Mouse (Mus musculus): ENCODE data around the gene Apol7b. TPM values are rescaled to one million over a fixed set of nuclear protein-coding genes. Genes with fewer than 3 reads are reported as not detected.

The Apol7b gene
- polyA plus RNA-seq, 1 experiment from 2014 or later, result not detected

DNA sequence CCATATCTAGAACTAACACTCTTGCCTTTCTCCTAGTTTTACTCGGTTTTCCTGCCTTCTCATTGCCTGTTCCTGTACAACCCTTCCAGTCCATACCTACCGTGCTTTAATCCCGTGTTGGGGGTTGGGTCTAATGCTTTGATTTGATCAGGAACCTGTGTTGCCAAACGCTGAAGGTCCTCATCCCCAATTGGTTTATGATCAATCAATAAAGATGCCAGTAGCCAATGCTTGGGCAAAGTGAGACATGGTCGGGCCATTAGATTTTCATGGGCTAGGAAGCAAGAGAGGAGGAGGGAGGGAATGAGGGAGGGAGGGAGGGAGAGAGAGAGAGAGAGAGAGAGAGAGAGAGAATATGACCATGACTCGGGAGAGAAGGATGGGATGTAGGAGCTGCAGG is 65.8 kb downstream of the Apol7b start:
- no peak overlapping the region for H3K9ac ChIP-seq
- H3K4me1 ChIP-seq, result no peaks in the 10 kb centered on the region
- WGBS, result 85% methylated on average over 6 of the region's 6 CpGs
- no peaks in the 10 kb centered on the region for H3K36me3 ChIP-seq (replicated peaks)
- H3K4me2 ChIP-seq, result no peak overlapping the region
- H3K9me3 ChIP-seq, result no peaks in the 10 kb centered on the region
- H3K27me3 ChIP-seq (replicated peaks), result no peaks in the 10 kb centered on the region
- no peak overlapping the region for H3K27ac ChIP-seq
- no peak overlapping the region for H3K4me3 ChIP-seq
- ATAC-seq (replicated peaks), result no peak

DNA sequence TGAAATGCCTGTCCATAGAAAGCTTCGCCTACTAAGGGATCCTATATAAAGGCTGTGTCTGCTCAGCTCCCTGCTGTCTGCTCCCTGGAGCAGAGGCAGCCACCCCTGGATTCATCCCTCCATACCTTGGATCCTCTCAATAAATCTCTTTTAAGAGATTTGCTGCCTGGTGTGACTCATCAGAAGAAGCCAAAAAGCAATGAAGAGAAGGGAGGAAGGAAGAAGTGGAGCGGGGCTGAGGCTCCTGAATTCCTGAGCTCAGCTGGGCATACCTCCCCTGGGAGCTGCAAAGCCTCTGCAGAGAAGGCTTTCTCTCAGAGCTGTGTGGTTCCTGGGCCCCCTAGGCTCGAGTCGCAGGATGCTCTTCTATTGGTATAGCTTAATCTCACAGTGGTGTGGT is 67.4 kb downstream of the Apol7b start:
- H3K27ac ChIP-seq, result no peak overlapping the region
- H3K27me3 ChIP-seq (replicated peaks), result no peaks in the 10 kb centered on the region
- no peak for ATAC-seq (replicated peaks)
- no peaks in the 10 kb centered on the region for H3K36me3 ChIP-seq (replicated peaks)
- no peak overlapping the region for H3K9ac ChIP-seq
- no peak overlapping the region for H3K4me2 ChIP-seq
- H3K9me3 ChIP-seq, result no peaks in the 10 kb centered on the region
- no peaks in the 10 kb centered on the region for H3K4me1 ChIP-seq
- 40% methylated on average over 4 of the region's 4 CpGs for WGBS
- no peak overlapping the region for H3K4me3 ChIP-seq

DNA sequence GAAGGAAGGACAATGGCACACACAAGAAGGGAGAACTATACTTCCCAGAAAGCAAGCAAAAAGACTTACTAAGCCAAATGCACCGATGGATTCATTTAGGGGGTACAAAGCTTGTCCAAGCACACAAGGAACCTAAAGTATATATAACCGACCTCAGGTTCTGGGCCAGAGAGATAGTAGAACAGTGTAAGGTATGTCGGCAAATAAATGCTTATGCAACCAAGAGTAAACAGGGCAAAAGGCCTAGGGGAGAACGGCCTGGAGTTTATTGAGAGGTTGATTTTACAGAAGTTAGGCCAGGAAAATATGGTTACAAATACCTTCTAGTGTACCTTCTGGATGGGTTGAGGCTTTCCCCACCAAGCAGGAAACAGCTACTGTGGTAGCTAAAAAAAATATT is 69.9 kb downstream of the Apol7b start:
- no peak overlapping the region for H3K4me3 ChIP-seq
- no peak for ATAC-seq (replicated peaks)
- no peak overlapping the region for H3K27ac ChIP-seq
- H3K36me3 ChIP-seq (replicated peaks), result no peaks in the 10 kb centered on the region
- H3K9ac ChIP-seq, result no peak overlapping the region
- H3K27me3 ChIP-seq (replicated peaks), result no peaks in the 10 kb centered on the region
- H3K4me1 ChIP-seq, result no peaks in the 10 kb centered on the region
- no peak overlapping the region for H3K4me2 ChIP-seq
- no peaks in the 10 kb centered on the region for H3K9me3 ChIP-seq
- WGBS, result 95% methylated on average over 4 of the region's 4 CpGs

DNA sequence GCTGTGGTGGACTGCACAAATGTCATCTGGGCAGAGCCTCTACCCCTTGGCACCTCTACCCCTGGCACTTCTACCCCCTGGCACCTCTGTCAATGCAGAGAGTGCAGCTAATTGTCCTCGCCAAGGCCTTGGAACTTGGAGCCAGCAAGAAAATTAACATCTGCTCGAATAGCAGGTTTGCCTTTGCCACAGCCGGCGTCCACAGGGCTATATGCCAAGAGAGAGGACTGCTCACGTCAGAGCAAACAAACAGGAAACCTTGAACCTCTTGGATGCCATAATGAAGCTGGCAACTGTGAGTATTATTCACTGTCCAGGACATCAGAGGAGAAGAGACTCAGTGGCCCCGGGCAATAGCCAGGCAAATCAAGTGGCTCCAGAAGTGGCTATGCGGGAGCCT is 70.4 kb downstream of the Apol7b start:
- Histone ChIP-seq H3K9me3 (no peaks in the 10 kb centered on the region), H3K4me1 (no peaks in the 10 kb centered on the region), H3K27me3 (replicated peaks) (no peaks in the 10 kb centered on the region), H3K9ac (no peak overlapping the region), H3K36me3 (replicated peaks) (no peaks in the 10 kb centered on the region), H3K4me2 (no peak overlapping the region), H3K27ac (no peak overlapping the region), H3K4me3 (no peak overlapping the region)
- 78% methylated on average over 7 of the region's 7 CpGs for WGBS
- ATAC-seq (replicated peaks), result no peak

Other genes starting within 250 kb of the Apol7b start
- gene Rbfox2, start 140.5 kb downstream of the Apol7b start, polyA plus RNA-seq (2015; fragmentation: Nextera tagmentation; extraction: Ambion mirVana), result 181 and 185 TPM in 2 replicates
- gene Apol7a, start 48.4 kb downstream of the Apol7b start, polyA plus RNA-seq (2015; fragmentation: Nextera tagmentation; extraction: Ambion mirVana), result not detected in 2 replicates
- gene Apol9a, start 36.4 kb downstream of the Apol7b start, polyA plus RNA-seq (2015; fragmentation: Nextera tagmentation; extraction: Ambion mirVana), result 0.14 and 0.15 TPM in 2 replicates
- not detected in 2 replicates for gene Apol10a, start 29.6 kb upstream of the Apol7b start, polyA plus RNA-seq (2015; fragmentation: Nextera tagmentation; extraction: Ambion mirVana)
- not detected in 2 replicates for gene Apol11a, start 60.8 kb upstream of the Apol7b start, polyA plus RNA-seq (2015; fragmentation: Nextera tagmentation; extraction: Ambion mirVana)
- not detected in 2 replicates for gene Apol7c, start 85.8 kb upstream of the Apol7b start, polyA plus RNA-seq (2015; fragmentation: Nextera tagmentation; extraction: Ambion mirVana)
- gene 1700025B11Rik, start 114.4 kb upstream of the Apol7b start, polyA plus RNA-seq (2015; fragmentation: Nextera tagmentation; extraction: Ambion mirVana), result not detected in 2 replicates
- gene Apol10b, start 148.6 kb upstream of the Apol7b start, polyA plus RNA-seq (2015; fragmentation: Nextera tagmentation; extraction: Ambion mirVana), result 0.15 and 0.17 TPM in 2 replicates
- gene Gm36245, start 151.8 kb upstream of the Apol7b start, polyA plus RNA-seq (2015; fragmentation: Nextera tagmentation; extraction: Ambion mirVana), result not detected in 2 replicates
- gene Apol11b, start 195.8 kb upstream of the Apol7b start, polyA plus RNA-seq (2015; fragmentation: Nextera tagmentation; extraction: Ambion mirVana), result not detected in 2 replicates